Mouse (Mus musculus) forebrain, embryonic 14.5 days (tissue): ENCODE data around the gene Efs. TPM values are rescaled to one million over a fixed set of nuclear protein-coding genes. Genes with fewer than 3 reads are reported as not detected.

Source experiments
- ATAC-seq: fragments of 200-750 bp; cut with Nextera tagmentation; 2 replicates; pipeline ENCODE4 v1.8.0; 2017; ENCODE audit warnings: mild to moderate bottlenecking, moderate library complexity
- DNase-seq: peaks from one replicate; pipeline ENCODE4 v3.0.0-alpha.2; 2015; ENCODE audit warnings: low spot score
- H3K27ac ChIP-seq: fragments of 300-500 bp; sonication (generic); 2 replicates; pipeline ENCODE4 v1.5.1; 2014; ENCODE audit warnings: low read depth, mild to moderate bottlenecking, control low read depth, low read length, moderate library complexity
- H3K27me3 ChIP-seq: fragments of 300-500 bp; sonication (generic); replicated peaks from 2 replicates; pipeline ENCODE4 v1.6.1; 2014; ENCODE audit warnings: low read length, control low read depth, mixed read lengths; ENCODE audit not compliant: control insufficient read depth, insufficient read depth
- H3K36me3 ChIP-seq: fragments of 300-500 bp; sonication (generic); 2 replicates; pipeline ENCODE4 v1.6.1; 2014; ENCODE audit warnings: low read length, control low read depth; ENCODE audit not compliant: control insufficient read depth, insufficient read depth
- H3K4me1 ChIP-seq: fragments of 300-500 bp; sonication (generic); 2 replicates; pipeline ENCODE4 v1.6.1; 2014; ENCODE audit warnings: antibody characterized with exemption, low read length, control low read depth; ENCODE audit not compliant: control insufficient read depth, insufficient read depth
- H3K4me2 ChIP-seq: fragments of 300-500 bp; sonication (generic); 2 replicates; pipeline ENCODE4 v1.6.1; 2014; ENCODE audit warnings: mild to moderate bottlenecking, control low read depth, low read length
- H3K4me3 ChIP-seq: fragments of 300-500 bp; sonication (generic); 2 replicates; pipeline ENCODE4 v1.5.1; 2014; ENCODE audit warnings: low read depth, low read length, control low read depth
- H3K9ac ChIP-seq: fragments of 300-500 bp; sonication (generic); 2 replicates; pipeline ENCODE4 v1.6.1; 2014; ENCODE audit warnings: mild to moderate bottlenecking, low read length, control low read depth, moderate library complexity
- H3K9me3 ChIP-seq: fragments of 300-500 bp; sonication (generic); replicated peaks from 2 replicates; pipeline ENCODE4 v1.6.1; 2016; ENCODE audit warnings: low read length, control low read depth, mixed read lengths; ENCODE audit not compliant: control insufficient read depth
- WGBS: fragments of 180-500 bp; shearing (Covaris S2); extraction: QIAGEN DNeasy Blood & Tissue Kit; methylation state at CpG from one replicate; pipeline ENCODE4 v1.1.7; 2014; 5-methylcytosine and 5-hydroxymethylcytosine counted together
- polyA plus RNA-seq: library from polyadenylated mRNA; unstranded; fragments of >200 nt; fragmentation: Nextera tagmentation; extraction: Ambion mirVana; gene quantifications from 2 replicates; pipeline ENCODE4 v1.2.1, GENCODE M21; 2014

Efs gene
- polyA plus RNA-seq, 1 experiment from 2014 or later = 27.7 TPM

DNA sequence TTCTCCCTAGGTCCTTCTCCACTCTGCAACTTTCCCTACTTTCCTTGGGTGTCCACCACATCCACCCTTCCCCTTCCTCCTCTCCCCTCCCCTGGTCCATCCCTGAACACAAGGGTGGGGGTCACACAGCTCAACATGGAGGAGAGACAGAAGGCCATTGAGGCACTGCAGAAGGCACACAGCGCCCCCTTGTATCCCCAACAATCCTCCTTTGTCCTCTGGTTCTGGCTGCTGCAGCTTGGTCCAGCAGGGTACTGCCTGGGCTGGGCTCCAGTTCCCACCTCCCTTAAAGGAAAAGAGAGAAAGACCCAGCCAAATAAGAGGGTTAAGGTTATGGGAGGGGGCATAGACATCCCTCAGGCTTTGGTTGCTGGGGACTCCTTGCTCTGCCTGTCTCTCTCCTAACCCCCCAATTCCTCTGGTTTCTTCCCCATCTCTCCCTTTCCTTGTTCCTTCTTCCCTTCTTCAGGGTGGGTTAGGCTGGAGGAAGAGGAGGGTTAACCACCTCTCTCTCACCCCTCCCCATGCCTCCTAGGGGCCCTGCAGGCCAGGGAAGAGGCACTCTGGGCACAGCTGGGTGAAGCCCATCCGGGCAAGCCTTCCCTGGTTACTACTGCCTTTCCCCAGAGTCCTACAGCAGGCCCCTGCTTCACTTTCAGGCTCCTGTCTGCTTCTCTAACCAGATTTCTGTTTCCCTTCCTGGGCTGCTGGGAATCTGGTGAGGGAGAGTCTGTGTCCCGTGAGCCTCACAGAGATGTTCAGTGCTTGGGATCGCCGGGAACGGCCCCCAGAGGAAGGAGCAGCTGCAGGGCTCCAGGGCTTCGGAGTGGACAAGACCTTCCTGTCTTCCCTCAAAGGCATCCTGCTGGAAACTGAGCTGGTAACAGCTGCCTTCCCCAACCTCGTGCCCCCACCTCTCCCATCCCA, 10.2 kb upstream of the Efs start, which contains the start of gene Cmtm5:
TSS of gene Cmtm5 (plus strand) at position 358 of the 927 bp plus-strand sequence.
- Histone ChIP-seq H3K27me3 (no peaks in the 10 kb centered on the region), H3K27ac (no peak within 1 kb of the TSS), H3K9ac (no peak within 1 kb of the TSS), H3K36me3 (no peaks in the 10 kb centered on the region), H3K9me3 (no peaks in the 10 kb centered on the region), H3K4me2 (no peak within 1 kb of the TSS), H3K4me3 (no peak within 1 kb of the TSS), H3K4me1 (no peaks in the 10 kb centered on the region)
- 47% methylated on average over 8 of the region's 8 CpGs for WGBS
- ATAC-seq (peak; percentile 43; the same call in 1 of the 2 replicates), DNase-seq (peak; percentile 32)

DNA sequence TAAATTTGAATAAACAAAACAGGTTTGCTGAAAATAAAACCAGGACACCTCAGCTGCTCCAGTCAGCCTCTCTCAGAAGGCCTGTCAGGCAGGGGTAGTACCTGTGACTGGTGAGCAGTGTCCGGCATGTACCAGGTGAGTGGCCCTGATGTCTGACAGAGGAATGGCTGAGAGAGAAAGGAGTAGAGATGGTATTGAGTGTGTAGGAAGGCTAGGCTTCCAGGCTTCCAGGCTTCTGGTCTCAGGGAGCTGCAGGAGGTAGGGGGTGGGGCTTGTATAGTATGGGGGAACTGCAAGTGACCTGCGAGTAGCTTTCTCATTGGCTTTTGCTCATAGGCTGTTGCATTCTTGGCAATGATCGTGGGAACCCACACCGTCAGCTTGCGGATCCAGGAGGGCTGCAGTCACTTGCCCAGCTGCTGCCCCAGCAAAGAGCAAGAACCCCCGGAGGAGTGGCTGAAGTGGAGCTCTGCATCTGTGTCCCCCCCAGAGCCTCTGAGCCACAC, 6.8 kb upstream of the Efs start, which contains the start of gene Il25:
TSS of gene Il25 (plus strand) at position 51 of the 506 bp plus-strand sequence.
- H3K4me1 ChIP-seq = peaks cover 5% of the 10 kb centered on the region; the same call in 1 of the 2 replicates
- 0 out of 2 replicates have a peak within 1 kb of the TSS, but pooled peaks have one; percentile 13 for H3K9ac ChIP-seq
- WGBS = 34% methylated on average over 6 of the region's 6 CpGs
- H3K36me3 ChIP-seq = no peaks in the 10 kb centered on the region
- no peak within 1 kb of the TSS for H3K27ac ChIP-seq
- H3K4me3 ChIP-seq = no peak within 1 kb of the TSS
- ATAC-seq (no peak), DNase-seq (peak; percentile 25)
- H3K27me3 ChIP-seq = no peaks in the 10 kb centered on the region
- no peaks in the 10 kb centered on the region for H3K9me3 ChIP-seq
- no peak within 1 kb of the TSS for H3K4me2 ChIP-seq

DNA sequence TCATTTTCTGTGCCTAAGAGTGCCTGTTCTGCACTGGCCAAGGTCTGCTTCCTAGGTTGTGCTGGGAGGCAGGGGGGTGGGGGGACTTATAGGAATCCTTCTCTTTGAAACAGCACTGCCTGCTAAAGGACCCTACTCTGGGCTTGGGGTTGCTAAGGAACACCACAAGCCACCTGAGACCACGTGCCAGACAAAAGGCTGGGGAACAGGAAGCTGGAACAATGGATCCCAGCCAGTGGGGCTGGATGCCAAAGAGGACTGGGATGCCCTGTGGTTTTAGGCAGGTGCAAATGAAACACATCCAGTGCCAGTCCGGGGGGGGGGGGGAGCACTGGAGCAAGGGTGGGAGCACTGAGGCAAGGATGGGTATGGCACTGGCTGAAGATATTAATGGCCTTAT, 4.5 kb upstream of the Efs start:
- 19% methylated on average over 2 of the region's 2 CpGs for WGBS
- Histone ChIP-seq H3K4me3 (no peak overlapping the region), H3K4me2 (no peak overlapping the region), H3K9ac (no peak overlapping the region), H3K4me1 (peaks cover 17% of the 10 kb centered on the region), H3K27me3 (no peaks in the 10 kb centered on the region), H3K36me3 (no peaks in the 10 kb centered on the region), H3K9me3 (no peaks in the 10 kb centered on the region), H3K27ac (no peak overlapping the region)
- ATAC-seq (no peak), DNase-seq (peak; percentile 45)

DNA sequence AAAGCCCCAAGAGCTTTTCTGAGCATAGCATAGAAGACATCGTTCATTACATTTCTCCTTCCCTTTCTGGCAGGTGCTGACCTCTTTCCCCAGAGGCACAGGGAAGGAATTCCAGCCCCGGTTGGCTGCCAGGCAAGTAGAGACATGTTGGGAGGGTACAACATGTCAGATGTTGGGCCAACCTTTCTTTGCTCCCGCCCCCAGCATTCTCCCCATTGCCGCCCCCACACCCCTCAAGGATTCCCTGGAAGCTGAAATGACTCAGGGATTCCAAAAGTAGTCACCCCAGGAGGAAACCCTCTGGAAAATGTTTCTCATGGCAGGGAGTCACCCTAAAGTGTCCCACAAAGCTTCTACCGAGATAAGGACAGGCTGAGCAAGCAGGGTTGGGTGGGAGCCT, 3.9 kb upstream of the Efs start:
- Histone ChIP-seq H3K36me3 (no peaks in the 10 kb centered on the region), H3K4me3 (no peak overlapping the region), H3K27ac (no peak overlapping the region), H3K9ac (no peak overlapping the region), H3K4me1 (peaks cover 19% of the 10 kb centered on the region), H3K9me3 (no peaks in the 10 kb centered on the region), H3K4me2 (no peak overlapping the region), H3K27me3 (no peaks in the 10 kb centered on the region)
- DNase-seq = no peak
- WGBS = 85% methylated on average over 5 of the region's 5 CpGs
- no peak for ATAC-seq

- H3K27ac ChIP-seq = peak overlapping the region; percentile 97
- peaks cover 22% of the 10 kb centered on the region for H3K4me1 ChIP-seq
- peak overlapping the region; percentile 93 for H3K4me2 ChIP-seq
- ATAC-seq = no peak
- H3K9me3 ChIP-seq = no peaks in the 10 kb centered on the region
- no peaks in the 10 kb centered on the region for H3K27me3 ChIP-seq
- H3K4me3 ChIP-seq = peak overlapping the region; percentile 47
- H3K36me3 ChIP-seq = no peaks in the 10 kb centered on the region
- peak overlapping the region; percentile 87 for H3K9ac ChIP-seq
- WGBS = 12% methylated on average over 7 of the region's 7 CpGs
- no peak for DNase-seq
Measured at GRCm38 (mm10) chr14:54927296-54927695, 1.4 kb upstream of the Efs start.

DNA sequence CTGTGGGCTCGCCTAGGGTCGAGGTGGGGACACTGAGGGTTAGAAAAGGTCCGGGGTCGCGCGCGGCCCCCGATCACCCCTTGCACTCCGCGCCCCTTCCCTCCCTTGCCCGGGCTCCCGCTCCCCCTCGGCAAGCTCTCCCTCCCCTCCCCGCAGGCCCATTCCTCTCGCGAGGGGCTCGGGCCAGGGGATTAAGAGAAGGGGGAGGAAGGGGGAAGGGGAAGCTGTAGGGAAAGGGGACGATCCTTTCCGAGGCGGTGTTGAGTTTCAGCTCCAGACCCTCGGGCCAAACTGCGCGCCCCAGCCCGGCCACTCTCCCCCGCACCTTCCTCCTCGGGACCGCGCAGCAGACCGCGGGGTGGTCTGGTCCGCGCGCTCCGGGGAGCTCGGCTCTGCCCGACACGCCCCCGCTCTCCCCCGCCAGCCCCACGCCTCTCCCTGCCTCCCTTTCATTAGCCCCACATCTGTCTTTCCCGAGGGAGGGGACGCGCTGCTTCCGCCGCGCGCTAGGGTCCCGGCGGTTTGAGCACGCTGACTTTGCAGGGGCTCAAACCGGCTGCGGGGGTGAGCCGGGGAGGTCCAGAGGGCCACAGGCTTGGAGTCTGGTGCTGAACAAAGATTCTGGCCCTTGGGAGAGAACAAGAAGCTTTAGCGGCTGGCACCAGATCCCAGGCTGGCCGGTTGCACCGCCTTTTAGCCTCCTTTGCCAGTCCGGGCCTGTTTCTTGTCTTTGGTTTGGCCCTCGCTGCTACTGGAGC, 654 bp upstream of the Efs start:
- WGBS = under 1% methylated on average over 57 of the region's 58 CpGs
- peak; percentile 65 for ATAC-seq
- H3K9ac ChIP-seq = peak overlapping the region; percentile 87
- peak; percentile 84 for DNase-seq
- H3K4me3 ChIP-seq = peak overlapping the region; percentile 47
- no peaks in the 10 kb centered on the region for H3K27me3 ChIP-seq
- H3K4me1 ChIP-seq = peaks cover 22% of the 10 kb centered on the region
- H3K27ac ChIP-seq = peak overlapping the region; percentile 97
- peak overlapping the region; percentile 93 for H3K4me2 ChIP-seq
- H3K9me3 ChIP-seq = peaks cover 2% of the 10 kb centered on the region
- H3K36me3 ChIP-seq = no peaks in the 10 kb centered on the region; the same call in 1 of the 2 replicates

DNA sequence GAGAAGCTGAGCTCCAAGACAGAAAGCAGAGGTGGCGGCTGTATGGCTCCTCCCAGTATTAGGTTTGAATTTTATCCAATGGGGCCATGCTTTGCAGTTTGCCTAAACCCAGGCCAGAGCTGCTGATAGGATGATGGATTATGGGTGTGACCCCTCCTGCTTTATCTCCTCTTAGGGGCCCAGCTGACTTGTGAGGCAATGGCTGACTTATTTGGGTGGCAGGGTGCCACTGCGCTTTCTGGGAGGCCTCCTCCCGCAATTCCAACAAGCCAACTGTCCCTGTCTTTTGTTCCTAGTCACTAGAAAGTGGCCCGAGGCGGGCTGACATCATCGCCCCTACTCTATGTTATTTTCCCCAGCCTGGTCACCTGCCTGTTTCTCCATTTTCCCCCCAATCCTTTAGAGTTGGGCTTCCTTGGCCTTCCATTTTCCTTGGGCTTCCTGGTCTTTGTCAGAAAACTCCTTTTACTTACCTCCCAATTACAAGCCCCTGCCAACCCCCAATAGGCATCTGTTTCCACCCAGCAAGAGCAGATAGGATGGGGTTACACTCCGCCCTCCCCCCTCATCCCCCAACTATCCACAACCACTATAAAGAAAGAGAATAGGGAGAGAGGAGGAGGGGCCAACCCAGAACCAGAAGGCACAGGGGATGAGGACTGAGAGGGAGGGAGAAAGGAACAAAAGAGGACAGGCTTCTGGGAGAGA, 1.1 kb downstream of the Efs start:
- no peaks in the 10 kb centered on the region for H3K27me3 ChIP-seq
- peak overlapping the region; percentile 97 for H3K27ac ChIP-seq
- 4% methylated on average over 7 of the region's 7 CpGs for WGBS
- peaks cover 11% of the 10 kb centered on the region for H3K36me3 ChIP-seq
- peak overlapping the region; percentile 93 for H3K4me2 ChIP-seq
- peaks cover 12% of the 10 kb centered on the region for H3K9me3 ChIP-seq
- peaks cover 18% of the 10 kb centered on the region for H3K4me1 ChIP-seq
- DNase-seq (peak; percentile 85), ATAC-seq (peak; percentile 71)
- H3K9ac ChIP-seq = peak overlapping the region; percentile 87
- H3K4me3 ChIP-seq = peak overlapping the region; percentile 47

DNA sequence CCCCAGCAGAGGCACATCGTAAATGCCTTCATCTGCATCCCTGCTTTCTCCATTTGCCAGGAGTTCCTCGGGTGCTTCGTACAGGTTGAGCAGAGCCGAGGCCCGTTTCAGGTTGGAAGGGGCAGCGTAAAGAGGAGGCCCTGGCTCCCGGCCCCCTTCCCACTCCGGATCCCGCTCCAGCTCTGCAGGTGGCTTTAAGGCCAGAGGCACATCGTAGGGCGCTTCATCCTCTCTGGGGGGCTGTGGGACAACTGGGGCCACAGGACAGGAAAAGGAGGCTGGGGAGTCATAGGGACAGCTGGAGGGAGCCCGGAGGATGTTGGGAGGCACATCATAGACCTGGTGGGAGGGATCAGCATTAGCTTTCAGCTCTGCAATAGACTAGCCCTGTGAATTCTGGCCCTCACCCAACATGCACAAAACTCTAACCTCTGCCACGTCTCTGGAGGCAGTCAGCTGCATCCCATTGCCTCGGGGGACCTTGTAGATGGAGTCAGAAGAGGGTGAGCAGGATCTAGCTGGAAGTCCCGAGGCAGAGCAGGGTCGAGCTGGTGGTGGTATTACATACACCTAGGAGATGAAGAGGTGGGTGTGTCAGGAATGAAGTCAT, 5.7 kb downstream of the Efs start:
- Histone ChIP-seq H3K27me3 (no peaks in the 10 kb centered on the region), H3K27ac (no peak overlapping the region), H3K9me3 (peaks cover 12% of the 10 kb centered on the region), H3K4me3 (no peak overlapping the region), H3K4me1 (peaks cover 3% of the 10 kb centered on the region; the same call in 1 of the 2 replicates), H3K4me2 (no peak overlapping the region), H3K36me3 (peaks cover 51% of the 10 kb centered on the region), H3K9ac (no peak overlapping the region)
- DNase-seq (no peak), ATAC-seq (no peak)
- WGBS = 94% methylated on average over 16 of the region's 16 CpGs
